Mouse (Mus musculus) ES-E14 (cell line): ENCODE results near the gene Catip.
"Not testable (repeated sequence)": the region's sequence is repeated elsewhere in the genome, so short reads cannot be mapped to it uniquely, and the experiment has no call there.

Experiments used
- CHD2 ChIP-seq: IDR thresholded peaks from 2 replicates; pipeline ENCODE4 v1.6.1; 2014; ENCODE audit warnings: mild to moderate bottlenecking, low read depth, low read length, inconsistent platforms
- ZNF384 ChIP-seq: IDR thresholded peaks from 2 replicates; pipeline ENCODE4 v1.6.1; 2012; ENCODE audit warnings: low read depth, low read length, inconsistent platforms

DNA sequence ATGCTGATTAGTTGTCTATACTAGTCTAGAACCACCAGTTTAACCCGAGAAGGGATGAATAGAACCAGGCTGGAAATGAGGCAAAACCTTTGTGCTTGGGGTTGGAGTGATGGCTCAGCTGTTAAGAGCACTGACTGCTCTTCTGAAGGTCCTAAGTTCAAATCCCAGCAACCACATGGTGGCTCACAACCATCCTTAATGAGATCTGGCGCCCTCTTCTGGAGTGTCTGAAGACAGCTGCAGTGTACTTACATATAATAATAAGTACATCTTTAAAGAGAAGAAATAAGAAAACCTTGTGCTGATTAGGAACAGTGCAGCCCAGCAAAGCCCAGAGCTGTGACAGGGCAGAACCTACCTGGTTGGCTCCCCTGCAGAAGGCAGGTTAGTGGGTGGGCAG, 35.0 kb upstream of the Catip start:
- not testable (repeated sequence) for TF ChIP-seq CHD2, ZNF384
